Mouse (Mus musculus): ENCODE measurements around the gene Alkbh3.

- TF ChIP-seq CTCF (IDR thresholded peaks at IDR 0.05; ENCODE audit: control insufficient read depth, insufficient read depth, low read length): no peak
- TF ChIP-seq POLR2A (IDR thresholded peaks at IDR 0.05; ENCODE audit: borderline replicate concordance, control insufficient read depth, low read depth, low read length): no peak
Measured at GRCm38 (mm10) chr2:93979249-93980120, 31.1 kb downstream of the Alkbh3 start.

Data from bone marrow, adult 2 months (tissue).